In the genomic region with DNA sequence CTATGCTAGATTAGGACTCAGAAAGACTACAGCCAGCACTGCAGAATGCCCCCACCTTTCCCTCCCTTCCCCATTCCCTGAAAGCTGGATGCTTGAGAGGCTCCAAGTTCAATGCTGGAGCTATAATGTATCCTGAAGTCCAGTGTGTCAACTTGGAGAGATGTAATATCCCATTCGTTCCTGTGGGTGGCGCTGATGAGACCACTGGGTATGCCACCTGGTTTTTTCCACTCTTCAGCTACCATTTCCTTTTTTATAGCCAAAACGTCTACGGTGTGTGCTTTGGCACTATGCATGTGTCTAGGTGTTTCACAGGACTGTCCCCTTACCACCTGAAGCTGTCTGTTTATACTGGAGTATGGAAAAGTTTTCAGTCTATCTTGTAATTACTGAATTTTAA, we compare ENCODE assay signal across 13 mouse cellular contexts. TPM values are rescaled to one million over a fixed set of nuclear protein-coding genes. Genes with fewer than 3 reads are reported as not detected.
DNase-seq lines count a peak whose midpoint lies in the region; ATAC-seq and TF ChIP-seq lines count a peak whose summit lies in the region.
"Had no signal": no experiment of that assay in that cellular context is flagged by ENCODE, and none has a peak within 500 bp of the region (broad histone marks: within the 10 kb centered on the region; RNA-seq: fewer than 3 reads in every experiment).

No protein-coding gene starts in this region.

- no peak overlapping the region for H3K27ac ChIP-seq in layer of hippocampus, adult 2 months
- H3K27ac ChIP-seq: neural tube, embryonic 13.5 days had no signal

- no peak overlapping the region for H3K4me3 ChIP-seq in layer of hippocampus, adult 2 months
- H3K4me3 ChIP-seq: neural tube, embryonic 13.5 days had no signal

- TF ChIP-seq CTCF in layer of hippocampus, adult 2 months (conservative IDR thresholded peaks at IDR 0.05): peak; percentile 75

- DNase-seq in CD4-positive, CD25-positive, alpha-beta regulatory T cell, adult 2 months (ENCODE audit: low read depth, low spot score): peak; percentile 43
- no peak for DNase-seq in layer of hippocampus, adult 2 months (ENCODE audit: low spot score in 2 of 2)
- DNase-seq in layer of hippocampus, postnatal 14 days (ENCODE audit: low spot score in 2 of 2): no peak
- peak; percentile 34 to 40 for DNase-seq in B cell, adult 2 months
- peak; percentile 28 for DNase-seq in c-Kit-positive CD71-negative TER-119-negative erythroid progenitor cells, embryonic 14.5 days (ENCODE audit: low read depth)
- DNase-seq in neural tube, embryonic 10.5 days (ENCODE audit: extremely low spot score, low spot score): no peak
- DNase-seq: adrenal gland, adult 8-10 months; kidney, adult 11 months; left cerebral cortex, postnatal 4 days had no signal

- no peak for ATAC-seq in CD4-positive, CD25-positive, alpha-beta regulatory T cell, adult 4 months
- ATAC-seq in granulocyte monocyte progenitor cell, adult 5-6 weeks (replicated peaks; ENCODE audit: poor library complexity, severe bottlenecking): no peak; the same call in 1 of the 2 replicates

RNA-seq across cellular contexts. Expression of a gene that starts 14.0 kb away (rescaled TPM):
- not detected for polyA plus RNA-seq in CD4-positive, CD25-positive, alpha-beta regulatory T cell, adult 4 months (2017; shearing (Covaris generic))
- total RNA-seq in layer of hippocampus, adult 2 months (2021): 1 to 10 TPM; 1.9 to 2.5 TPM
- total RNA-seq in layer of hippocampus, postnatal 14 days (2021): 1 to 10 TPM; 1.5 to 2.6 TPM
- not detected in 2 replicates for total RNA-seq in granulocyte monocyte progenitor cell, adult 5-6 weeks (2014; fragmentation: Nextera tagmentation)
- not detected in 2 replicates for total RNA-seq in granulocyte monocyte progenitor cell, adult 5-6 weeks (2017)
- total RNA-seq: megakaryocyte, adult 5-6 weeks had no signal

RNA-seq across cellular contexts. Expression of a gene that starts 58.6 kb away (rescaled TPM):
- 10 to 100 TPM; 13.8 to 21.4 TPM for polyA plus RNA-seq in CD4-positive, CD25-positive, alpha-beta regulatory T cell, adult 4 months (2017; shearing (Covaris generic))
- total RNA-seq in layer of hippocampus, adult 2 months (2021): 10 to 100 TPM; 48.7 to 50.9 TPM
- 10 to 100 TPM; 48.6 to 49.3 TPM for total RNA-seq in layer of hippocampus, postnatal 14 days (2021)
- total RNA-seq in granulocyte monocyte progenitor cell, adult 5-6 weeks (2014; fragmentation: Nextera tagmentation): 34.2 and 45.7 TPM in 2 replicates
- 22.3 and 28.8 TPM in 2 replicates for total RNA-seq in granulocyte monocyte progenitor cell, adult 5-6 weeks (2017)

RNA-seq across cellular contexts. Expression of a gene that starts 59.4 kb away (rescaled TPM):
- polyA plus RNA-seq in CD4-positive, CD25-positive, alpha-beta regulatory T cell, adult 4 months (2017; shearing (Covaris generic)): 1 to 10 TPM in 1 of 2 experiments, under 1 TPM in 1; 0.89 to 1.1 TPM
- 10 to 100 TPM; 16.4 to 16.5 TPM for total RNA-seq in layer of hippocampus, adult 2 months (2021)
- total RNA-seq in layer of hippocampus, postnatal 14 days (2021): 10 to 100 TPM; 19.0 to 21.3 TPM
- 8.8 and 11.8 TPM in 2 replicates for total RNA-seq in granulocyte monocyte progenitor cell, adult 5-6 weeks (2014; fragmentation: Nextera tagmentation)
- 7.9 and 9.8 TPM in 2 replicates for total RNA-seq in granulocyte monocyte progenitor cell, adult 5-6 weeks (2017)

Comparison
In these comparisons a context has a peak if more than half of its experiments do, and no peak if none do; other contexts are left out.
1. DNase-seq: peak in CD4-positive, CD25-positive, alpha-beta regulatory T cell, adult 2 months (single experiment), B cell, adult 2 months (2 of 2) and c-Kit-positive CD71-negative TER-119-negative erythroid progenitor cells, embryonic 14.5 days (single experiment); none in layer of hippocampus, adult 2 months (0 of 2), layer of hippocampus, postnatal 14 days (0 of 2) and neural tube, embryonic 10.5 days (single experiment).